Mouse (Mus musculus): ENCODE data around the gene Srrt. TPM values are rescaled to one million over a fixed set of nuclear protein-coding genes. Genes with fewer than 3 reads are reported as not detected.

Gene Srrt
- total RNA-seq (2023): 100 to 1,000 TPM; 207 to 230 TPM

DNA sequence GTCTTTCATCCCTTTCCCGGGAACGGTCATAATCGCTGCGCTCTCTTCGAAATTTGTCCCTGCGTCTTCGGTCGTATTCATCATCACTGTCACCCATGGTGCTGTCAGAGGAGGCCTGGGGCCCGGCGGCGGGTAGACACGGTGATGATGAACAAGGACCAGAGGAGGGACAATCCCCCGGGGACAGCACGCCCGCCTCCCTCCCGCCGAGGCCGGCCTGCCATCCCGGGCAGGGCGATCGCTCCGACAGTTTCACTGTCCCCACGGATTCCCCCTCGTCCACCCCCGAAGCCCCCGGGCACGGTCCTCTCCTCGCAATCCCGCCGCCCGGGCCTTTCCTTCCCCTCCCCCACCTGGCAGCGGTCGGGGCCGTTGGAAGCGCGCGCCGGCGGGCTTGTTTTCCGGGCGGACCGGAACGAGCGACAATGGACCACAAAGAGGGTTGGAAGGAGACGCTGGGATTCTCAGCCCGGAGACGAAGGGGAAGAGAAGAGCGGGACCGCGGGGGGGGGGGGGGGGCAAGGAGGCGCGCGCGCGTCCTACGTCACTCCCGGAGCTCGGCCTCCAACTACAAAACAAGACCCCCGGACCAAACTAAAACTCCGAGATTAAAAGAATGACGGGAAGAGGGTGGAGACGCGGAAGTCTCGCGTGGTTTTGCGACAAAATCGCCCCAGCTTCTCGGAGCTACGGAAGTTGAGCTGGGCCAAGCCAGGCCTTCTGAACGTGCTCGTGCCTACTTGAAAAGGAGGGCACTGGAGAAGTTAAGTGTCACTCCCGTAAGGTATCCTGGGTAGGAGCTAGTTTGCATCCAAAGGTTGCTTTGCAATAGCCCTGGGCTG, at the start of gene Srrt:
Gene Srrt, minus strand, starts transcription at position 604 of the 842 bp plus-strand sequence.

DNA sequence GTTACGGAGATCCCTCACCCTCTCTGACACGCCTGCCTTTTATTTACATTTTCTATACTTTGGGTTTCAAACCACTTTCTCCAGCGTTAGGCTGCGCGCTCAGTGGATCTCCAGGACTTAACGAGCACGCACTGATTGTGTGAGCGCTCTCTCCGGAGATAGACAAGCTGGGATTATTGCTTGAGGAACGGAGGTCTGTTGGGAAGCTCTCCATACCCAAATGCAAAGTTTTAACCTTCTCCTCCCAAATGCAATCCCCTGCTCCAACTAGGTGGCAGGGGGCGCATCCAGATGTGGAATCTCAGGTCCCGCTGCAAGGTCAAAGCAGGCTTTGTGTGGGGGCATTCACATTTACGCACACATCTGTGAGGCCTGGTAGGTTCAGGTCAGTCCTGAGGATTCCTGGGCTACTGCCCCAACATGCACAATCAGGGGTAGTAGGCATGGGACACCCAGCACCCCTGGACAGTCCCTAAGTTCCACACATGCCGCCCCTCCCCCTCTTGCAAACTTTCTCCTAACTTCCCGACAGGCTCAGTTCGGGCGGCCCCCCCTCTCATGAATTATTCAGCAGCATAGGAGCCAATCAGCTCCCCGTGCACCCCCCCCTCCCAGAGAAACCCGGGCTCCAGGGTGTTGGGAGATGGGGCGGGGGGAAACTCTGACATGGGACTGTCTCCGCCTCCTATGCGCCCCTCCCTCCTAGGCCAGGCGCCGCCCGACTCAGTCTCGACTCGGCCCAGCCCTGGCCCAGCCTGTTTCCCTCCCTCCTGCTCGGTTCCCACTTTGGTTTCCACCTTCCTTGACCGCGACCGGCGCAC, 42.1 kb upstream of the Srrt start, which contains the start of gene Ephb4:
Gene Ephb4, plus strand, starts transcription at position 726 of the 821 bp plus-strand sequence.

GRCm38 (mm10) chr5:137333512-137334174, 26.2 kb upstream of the Srrt start, which contains the start of gene Slc12a9:
Slc12a9 (minus strand) TSS chr5:137333597.

DNA sequence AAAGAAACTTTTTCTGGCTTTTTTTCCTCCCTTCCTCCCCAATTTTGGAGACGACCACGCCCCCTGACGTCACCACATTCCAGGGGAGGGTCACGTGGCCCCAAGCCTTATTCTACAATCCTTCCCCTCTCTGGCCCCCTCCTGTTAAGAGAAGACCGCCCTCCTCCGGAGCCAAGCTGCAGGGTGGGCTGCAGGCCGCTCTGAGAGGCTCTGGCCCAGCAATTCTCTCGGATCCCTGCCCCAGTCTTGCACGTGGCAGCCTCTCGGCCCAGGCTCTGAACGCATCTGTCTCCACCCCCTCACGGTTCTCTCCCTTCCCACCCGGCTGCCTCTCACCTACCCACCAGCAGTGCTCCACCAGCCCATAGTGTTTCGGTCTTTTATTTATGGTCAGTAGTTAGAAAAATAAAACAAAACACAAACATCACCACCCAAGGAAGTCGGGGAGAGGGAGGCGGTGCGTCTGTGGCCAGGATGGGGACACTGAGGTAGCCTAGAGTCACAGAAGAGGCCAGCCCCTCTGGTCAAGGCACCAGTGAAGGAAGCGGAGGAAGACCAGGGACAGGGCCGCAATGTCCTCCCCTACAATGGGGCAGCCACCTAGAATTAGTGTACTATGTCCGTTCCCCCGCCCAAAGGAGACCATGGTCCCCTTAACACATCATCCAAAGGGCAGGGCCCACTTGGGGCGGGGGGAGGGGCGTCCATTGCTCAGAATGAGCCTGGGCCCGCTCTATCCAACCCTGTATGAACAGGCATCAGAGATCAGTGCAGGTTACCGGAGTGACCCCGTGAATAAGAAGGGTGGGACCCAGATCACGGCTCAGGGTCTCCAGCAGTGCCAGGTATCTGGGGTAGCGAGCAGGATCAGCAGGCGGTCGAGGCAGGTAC, 7.0 kb upstream of the Srrt start, which contains the start of gene Trip6:
Gene Trip6, minus strand, starts transcription at position 212 of the 891 bp plus-strand sequence.

DNA sequence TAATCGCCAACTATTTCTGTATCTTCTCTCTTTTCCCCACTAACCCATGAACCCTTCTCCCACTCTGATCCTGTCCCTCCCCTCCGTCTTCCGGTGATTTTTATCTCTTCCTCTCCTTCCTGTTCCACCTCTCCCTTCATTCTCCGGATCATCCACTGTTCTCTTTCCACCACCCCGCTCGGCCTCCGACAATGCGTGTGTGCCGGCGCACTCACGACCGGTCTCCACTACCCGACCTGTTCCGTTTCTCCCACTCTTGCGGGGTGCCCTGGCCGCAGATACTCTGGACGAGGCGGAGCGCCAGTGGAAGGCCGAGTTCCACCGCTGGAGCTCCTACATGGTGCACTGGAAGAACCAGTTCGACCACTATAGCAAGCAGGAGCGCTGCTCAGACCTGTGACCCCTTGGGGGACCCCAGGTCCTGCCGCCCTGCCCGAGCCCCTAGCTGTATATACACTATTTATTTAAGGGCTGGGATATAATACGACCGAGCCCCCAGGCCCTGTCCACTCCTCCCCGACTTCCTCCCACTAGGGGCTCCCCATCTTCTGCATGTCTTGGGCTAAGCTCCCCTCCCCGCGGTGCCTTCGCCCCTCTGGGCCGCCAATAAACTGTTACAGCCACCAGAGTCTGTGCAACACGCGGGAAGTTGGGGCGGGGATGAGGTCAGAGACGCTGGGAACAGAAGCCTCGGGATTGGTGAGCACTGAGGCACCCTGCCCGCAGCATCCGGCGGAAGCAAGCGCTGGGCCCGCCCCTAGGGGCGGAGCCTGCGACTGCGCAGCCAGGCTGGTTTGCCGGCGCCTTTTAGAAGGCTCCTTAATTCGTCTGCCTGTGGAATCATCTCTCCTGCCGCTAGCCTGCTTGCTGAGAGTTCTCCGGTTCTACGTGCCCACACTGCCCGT, 13.4 kb downstream of the Srrt start, which contains the start of gene Ufsp1:
Gene Ufsp1, plus strand, starts transcription at position 791 of the 905 bp plus-strand sequence.

GRCm38 (mm10) chr5:137287032-137287952, 20.2 kb downstream of the Srrt start, which contains the start of gene Ache:
Ache (plus strand) TSS chr5:137287519.

Other genes starting within 250 kb of the Srrt start
- not detected for gene Serpine1, start 235.4 kb downstream of the Srrt start, total RNA-seq (2023)
- 10 to 100 TPM; 39.4 to 43.5 TPM for gene Trim56, start 191.5 kb downstream of the Srrt start, total RNA-seq (2023)
- gene Muc3, start 158.4 kb downstream of the Srrt start, total RNA-seq (2023): not detected
- gene Muc3a, start 95.3 kb downstream of the Srrt start, total RNA-seq (2023): 1 to 10 TPM; 1.3 to 2.1 TPM
- 1 to 10 TPM; 2.9 to 9.9 TPM for gene Ache, start 20.2 kb downstream of the Srrt start, total RNA-seq (2023)
- gene Ufsp1, start 13.0 kb downstream of the Srrt start, total RNA-seq (2023): 1 to 10 TPM; 3.0 to 3.9 TPM
- 1 to 10 TPM; 7.5 to 10.0 TPM for gene Trip6, start 6.7 kb upstream of the Srrt start, total RNA-seq (2023)
- 10 to 100 TPM; 36.7 to 37.4 TPM for gene Slc12a9, start 25.9 kb upstream of the Srrt start, total RNA-seq (2023)
- under 1 TPM; 0.13 to 0.20 TPM for gene Ephb4, start 42.4 kb upstream of the Srrt start, total RNA-seq (2023)
- gene Zan, start 169.4 kb upstream of the Srrt start, total RNA-seq (2023): under 1 TPM; 0.07 to 0.18 TPM
- gene Pop7, start 194.8 kb upstream of the Srrt start, total RNA-seq (2023): 10 to 100 TPM; 13.8 to 20.5 TPM
- gene Gigyf1, start 210.9 kb upstream of the Srrt start, total RNA-seq (2023): 10 to 100 TPM; 45.4 to 47.4 TPM
- gene Epo, start 225.6 kb upstream of the Srrt start, total RNA-seq (2023): not detected
- gene Gnb2, start 225.8 kb upstream of the Srrt start, total RNA-seq (2023): 100 to 1,000 TPM; 919 to 975 TPM
- gene Actl6b, start 245.8 kb upstream of the Srrt start, total RNA-seq (2023): not detected

Measured in neutrophil, adult 59 days (primary cell).